Mouse (Mus musculus) central nervous system, embryonic 18 days (tissue): ENCODE results near the gene Olfr458. TPM values are rescaled to one million over a fixed set of nuclear protein-coding genes. Genes with fewer than 3 reads are reported as not detected.

Source experiments
- polyA plus RNA-seq: library from polyadenylated mRNA; depleted of rRNA; stranded (reverse); fragments of >200 nt; gene quantifications from 2 replicates; pipeline ENCODE4 v1.2.3, GENCODE M21; 2012; rRNA removed

Gene Olfr458
- not detected in 2 replicates for polyA plus RNA-seq

GRCm38 (mm10) chr6:42465096-42465495 is at the start of gene Olfr458:
Gene Olfr458, minus strand, starts transcription at chr6:42465196.

GRCm38 (mm10) chr6:42487114-42487513 is 22.1 kb upstream of the Olfr458 start, which contains the start of gene Olfr456:
Gene Olfr456, minus strand, starts transcription at chr6:42487214.

GRCm38 (mm10) chr6:42476235-42476634 is 11.2 kb upstream of the Olfr458 start, which contains the start of gene Olfr457:
Gene Olfr457, minus strand, starts transcription at chr6:42476335.

GRCm38 (mm10) chr6:42434446-42434845 is 30.6 kb downstream of the Olfr458 start, which contains the start of gene Tas2r126:
Gene Tas2r126, plus strand, starts transcription at chr6:42434535.

Other genes with a start within 250 kb of the Olfr458 start
- not detected in 2 replicates for gene Tas2r144, start 249.9 kb downstream of the Olfr458 start, polyA plus RNA-seq
- gene Gstk1, start 219.3 kb downstream of the Olfr458 start, polyA plus RNA-seq = 8.2 and 10.8 TPM in 2 replicates
- 0.16 and 0.18 TPM in 2 replicates for gene Tmem139, start 203.2 kb downstream of the Olfr458 start, polyA plus RNA-seq
- gene Casp2, start 200.2 kb downstream of the Olfr458 start, polyA plus RNA-seq = 59.8 and 62.0 TPM in 2 replicates
- gene Clcn1, start 178.5 kb downstream of the Olfr458 start, polyA plus RNA-seq = 8.6 and 8.9 TPM in 2 replicates
- gene Fam131b, start 140.6 kb downstream of the Olfr458 start, polyA plus RNA-seq = 46.9 and 48.4 TPM in 2 replicates
- gene Zyx, start 115.6 kb downstream of the Olfr458 start, polyA plus RNA-seq = 43.5 and 43.8 TPM in 2 replicates
- 0.52 and 0.90 TPM in 2 replicates for gene Epha1, start 91.9 kb downstream of the Olfr458 start, polyA plus RNA-seq
- gene Tas2r143, start 65.0 kb downstream of the Olfr458 start, polyA plus RNA-seq = not detected in 2 replicates
- 0.05 TPM in 1 of 2 replicates, not detected in the other for gene Tas2r135, start 59.8 kb downstream of the Olfr458 start, polyA plus RNA-seq
- not detected in 2 replicates for gene Tas2r126, start 30.7 kb downstream of the Olfr458 start, polyA plus RNA-seq
- gene Olfr457, start 11.1 kb upstream of the Olfr458 start, polyA plus RNA-seq = not detected in 2 replicates
- gene Olfr456, start 22.0 kb upstream of the Olfr458 start, polyA plus RNA-seq = not detected in 2 replicates
- not detected in 2 replicates for gene Olfr455, start 82.4 kb upstream of the Olfr458 start, polyA plus RNA-seq
- gene Tcaf3, start 132.5 kb upstream of the Olfr458 start, polyA plus RNA-seq = 0.03 TPM in 1 of 2 replicates, not detected in the other
- gene Tcaf2, start 180.1 kb upstream of the Olfr458 start, polyA plus RNA-seq = 1.1 and 1.4 TPM in 2 replicates
- 153 TPM in 2 replicates for gene Tcaf1, start 244.9 kb upstream of the Olfr458 start, polyA plus RNA-seq